Mouse (Mus musculus): Measurements from ENCODE around the gene Gm45713.

- TF ChIP-seq POLR2A (IDR thresholded peaks at IDR 0.05; ENCODE audit: control insufficient read depth in 1 of 2, insufficient read depth in 1 of 2, low read depth in 1 of 2, low read length in 2 of 2, poor library complexity in 1 of 2) (no peak), GABPA (IDR thresholded peaks at IDR 0.05; ENCODE audit: low read depth, low read length) (no peak), MYC (IDR thresholded peaks at IDR 0.05; ENCODE audit: low read depth, low read length) (no peak), CTCF (IDR thresholded peaks at IDR 0.05 in 2 of 3, conservative IDR thresholded peaks at IDR 0.05 in 1 of 3; ENCODE audit: control insufficient read depth in 1 of 3, insufficient read depth in 1 of 3, low read depth in 2 of 3, low read length in 3 of 3, poor library complexity in 1 of 3, severe bottlenecking in 1 of 3) (no peak), MAFK (IDR thresholded peaks at IDR 0.05; ENCODE audit: borderline replicate concordance, low read depth, low read length) (no peak)
These were observed 4.2 kb downstream of the Gm45713 start for GRCm38 (mm10) chr7:45131850-45132249.

All from MEL (cell line).